Mouse (Mus musculus) retina, postnatal 7 days (tissue): Measurements from ENCODE around the gene Pigo.

Experiments
- DNase-seq: peaks from one replicate; pipeline ENCODE4 v3.0.0-alpha.2; 2012; ENCODE audit warnings: low read depth, low spot score

Gene Pigo

DNA sequence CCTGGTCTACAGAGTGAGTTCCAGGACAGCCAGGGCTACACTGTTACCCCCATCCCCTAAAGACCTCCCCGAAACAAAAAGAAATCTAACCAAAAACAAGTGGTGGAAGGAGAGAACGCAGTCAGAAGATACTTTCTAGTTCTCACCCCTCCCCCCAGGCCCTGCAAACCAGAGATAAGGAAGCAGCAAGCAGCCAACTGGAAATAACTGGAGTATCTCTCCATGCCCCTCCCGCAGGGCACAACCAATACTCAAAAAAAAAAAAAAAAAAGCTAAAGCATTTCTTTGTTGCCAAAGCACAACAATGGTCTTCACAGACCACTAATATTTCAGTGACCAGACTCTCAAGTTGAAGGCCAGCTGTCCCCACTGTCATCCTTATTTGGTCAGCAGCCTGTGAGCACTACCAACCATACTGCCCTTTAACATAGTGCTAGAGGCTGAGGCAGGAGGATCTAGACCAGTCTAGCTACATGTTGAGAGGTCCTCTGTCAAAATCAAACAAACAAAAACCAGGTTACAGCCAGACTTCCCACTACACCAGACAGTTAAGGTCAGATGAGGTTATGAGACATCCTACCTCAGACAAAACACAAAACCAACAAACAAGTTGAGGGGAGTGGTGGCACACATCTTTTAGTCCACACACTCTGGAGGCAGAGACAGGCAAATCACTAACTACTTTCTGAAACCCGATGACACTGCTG is 12.4 kb upstream of the Pigo start:
- DNase-seq = no peak

- no peak for DNase-seq
Measured at GRCm38 (mm10) chr4:43036356-43036755, 10.7 kb upstream of the Pigo start.

GRCm38 (mm10) chr4:43035851-43036250 is 10.2 kb upstream of the Pigo start:
- DNase-seq = no peak

DNA sequence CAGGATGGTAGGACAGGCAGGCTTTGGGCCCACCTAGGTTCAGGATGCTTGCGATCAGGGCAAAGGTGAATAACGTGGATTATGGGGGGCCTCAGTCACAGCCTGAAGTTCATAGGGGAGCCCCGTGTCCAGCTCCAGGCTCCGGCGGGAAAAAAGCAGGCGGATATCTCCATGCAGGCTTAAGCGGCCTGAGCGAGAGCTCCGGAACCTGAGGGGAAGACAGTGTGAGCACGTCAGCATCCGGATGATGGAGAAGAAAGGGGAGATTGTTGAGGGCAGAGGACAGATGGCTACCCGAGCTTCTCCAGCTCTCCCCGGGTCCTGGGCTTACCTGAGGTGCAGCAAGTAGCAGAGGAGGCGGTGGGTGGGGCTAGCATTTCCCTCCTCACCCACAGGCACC is 7.9 kb upstream of the Pigo start:
- no peak for DNase-seq

GRCm38 (mm10) chr4:43032501-43032900 is 6.9 kb upstream of the Pigo start:
- DNase-seq = no peak

DNA sequence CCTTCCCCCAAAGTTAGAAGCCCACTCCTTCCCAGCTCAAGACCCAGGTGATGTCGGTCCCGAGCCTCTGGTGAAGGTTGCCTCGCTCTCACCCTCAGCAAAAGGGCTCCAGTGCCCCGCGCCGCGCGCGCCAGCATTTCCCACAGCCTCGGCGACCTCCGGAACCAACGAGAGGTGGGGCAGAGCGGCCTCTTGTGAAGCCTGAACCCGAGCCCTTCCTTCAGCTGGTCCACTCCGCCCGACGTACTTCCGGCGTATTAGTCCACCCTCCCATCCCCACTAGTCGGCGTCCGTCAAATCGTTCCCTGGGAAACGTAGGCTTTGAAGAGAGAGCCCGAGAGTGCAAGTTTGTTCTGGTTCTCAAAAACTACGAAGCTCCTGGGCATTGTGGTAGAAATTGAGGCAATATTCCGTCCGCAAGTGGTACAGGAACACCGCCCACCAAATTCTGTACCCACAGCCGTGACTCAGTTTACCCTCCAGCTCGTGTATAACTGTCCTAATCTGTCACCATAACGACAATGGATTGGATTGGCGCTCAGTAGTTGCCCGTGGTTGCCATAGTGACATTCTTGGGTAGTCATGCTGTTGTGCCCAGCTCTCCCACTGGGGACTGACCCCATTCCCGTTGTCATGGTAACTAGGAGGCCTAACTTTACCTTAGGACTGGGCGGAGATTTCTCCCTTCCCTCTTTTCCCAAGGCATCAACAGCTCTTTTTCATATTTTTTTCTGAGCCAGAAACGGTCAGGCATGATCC is 5.8 kb upstream of the Pigo start, which contains the start of gene Stoml2:
Stoml2 (minus strand) TSS at position 474 of the 759 bp plus-strand sequence.
- peak; percentile 91 for DNase-seq

DNA sequence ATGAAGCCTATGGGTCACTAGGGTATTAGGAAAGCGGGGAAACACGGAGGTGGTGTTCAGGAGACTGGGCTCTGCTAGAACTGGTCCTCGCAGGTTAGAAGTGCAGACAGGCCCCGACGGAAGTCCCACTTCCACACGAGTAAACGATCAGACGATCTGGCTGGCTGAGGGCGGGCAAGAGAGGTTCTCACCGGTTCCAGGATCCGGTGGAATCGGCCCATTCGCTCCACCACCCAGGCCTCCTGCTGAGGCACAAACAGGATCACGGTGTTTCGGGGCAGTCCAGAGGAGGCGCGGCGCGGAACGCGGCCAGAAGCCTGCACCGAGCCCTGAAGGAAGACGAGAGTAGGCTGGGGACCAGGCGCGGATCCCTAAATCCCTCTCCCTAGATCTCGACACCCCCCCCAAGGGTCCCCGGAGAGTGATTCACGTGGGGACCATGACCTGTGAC is 5.2 kb upstream of the Pigo start:
- DNase-seq = no peak

DNA sequence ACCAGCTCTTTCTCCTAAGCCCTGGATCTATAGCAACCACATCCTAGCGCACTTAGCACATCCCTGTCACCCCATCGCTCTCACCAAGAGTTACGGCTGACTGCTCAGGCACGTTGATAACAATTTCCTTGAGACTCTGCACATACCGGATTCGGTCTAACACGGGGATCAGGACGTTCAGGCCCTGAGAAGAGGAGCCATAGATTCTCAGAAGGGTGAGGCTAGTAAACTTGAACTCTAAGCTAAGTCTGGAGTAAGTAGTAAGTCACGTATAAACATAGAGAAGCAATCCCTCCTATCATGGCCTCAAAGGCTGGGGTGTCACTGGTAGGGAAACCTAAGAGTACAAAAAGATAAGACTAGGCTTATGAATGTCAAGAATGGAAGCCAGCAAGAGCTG is 4.7 kb upstream of the Pigo start:
- DNase-seq = no peak

GRCm38 (mm10) chr4:43029749-43030148 is 4.1 kb upstream of the Pigo start:
- no peak for DNase-seq

DNA sequence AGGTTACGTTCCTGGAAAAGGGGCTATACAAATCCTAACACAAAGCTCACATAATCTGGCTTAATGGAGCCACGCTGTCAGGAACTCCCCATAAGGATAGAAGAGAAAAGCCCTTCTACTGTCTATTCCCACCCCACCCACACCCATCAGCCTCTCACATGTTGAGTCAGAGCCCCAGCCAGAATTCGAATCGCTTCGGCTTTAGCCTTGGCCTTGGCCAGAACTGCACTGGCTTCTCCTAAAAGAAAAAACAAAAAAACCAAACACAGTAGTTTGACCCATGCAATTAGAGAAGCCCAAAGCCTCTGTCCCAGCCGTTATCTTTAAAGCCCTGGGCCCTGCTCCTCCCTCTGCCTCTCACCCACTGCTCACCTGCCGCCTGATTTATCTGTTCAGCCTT is 3.5 kb upstream of the Pigo start:
- DNase-seq = no peak

GRCm38 (mm10) chr4:43024673-43025072 is 946 bp downstream of the Pigo start:
- DNase-seq = no peak

GRCm38 (mm10) chr4:43021341-43021740 is 4.3 kb downstream of the Pigo start:
- no peak for DNase-seq

GRCm38 (mm10) chr4:43020876-43021275 is 4.7 kb downstream of the Pigo start:
- DNase-seq = no peak

DNA sequence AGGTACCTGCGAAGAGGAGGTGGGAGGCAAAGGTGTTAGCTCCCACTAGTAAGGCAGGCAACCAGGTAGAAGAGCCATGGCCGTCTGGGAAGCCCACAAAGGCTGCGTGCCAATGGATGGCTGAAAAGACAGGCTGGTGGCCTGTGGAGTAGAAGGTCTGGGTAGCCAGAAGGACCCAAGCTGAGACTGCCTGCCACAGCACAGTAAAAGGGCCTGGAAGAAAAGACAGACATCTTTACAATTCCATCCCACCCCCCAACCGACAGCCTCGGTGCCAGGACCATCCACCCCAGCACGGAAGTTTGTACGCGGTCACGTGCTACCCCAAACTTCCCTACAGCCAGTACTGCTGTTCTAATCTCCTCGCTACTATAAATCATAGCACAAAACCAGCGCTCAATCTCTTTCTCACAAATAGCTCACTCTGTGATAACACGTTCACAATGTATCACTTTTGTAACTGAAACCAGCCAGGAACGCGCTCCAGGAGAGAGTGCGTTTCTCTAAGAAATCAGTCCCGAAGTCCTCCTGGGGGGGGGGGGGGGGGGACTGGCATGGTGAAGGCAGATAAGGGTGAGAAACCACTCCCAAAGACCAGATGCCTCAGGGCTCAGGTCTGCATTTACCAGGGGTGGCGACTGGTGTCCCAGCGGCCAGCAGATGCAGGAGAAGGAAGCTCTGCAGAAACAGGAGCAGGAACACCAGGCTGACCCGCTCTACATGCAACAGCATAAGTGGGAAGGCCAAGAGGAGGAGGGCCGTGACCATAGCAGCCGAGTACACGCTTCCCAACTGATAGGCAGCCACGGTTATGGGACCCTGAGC is 5.8 kb downstream of the Pigo start:
- DNase-seq = no peak

DNA sequence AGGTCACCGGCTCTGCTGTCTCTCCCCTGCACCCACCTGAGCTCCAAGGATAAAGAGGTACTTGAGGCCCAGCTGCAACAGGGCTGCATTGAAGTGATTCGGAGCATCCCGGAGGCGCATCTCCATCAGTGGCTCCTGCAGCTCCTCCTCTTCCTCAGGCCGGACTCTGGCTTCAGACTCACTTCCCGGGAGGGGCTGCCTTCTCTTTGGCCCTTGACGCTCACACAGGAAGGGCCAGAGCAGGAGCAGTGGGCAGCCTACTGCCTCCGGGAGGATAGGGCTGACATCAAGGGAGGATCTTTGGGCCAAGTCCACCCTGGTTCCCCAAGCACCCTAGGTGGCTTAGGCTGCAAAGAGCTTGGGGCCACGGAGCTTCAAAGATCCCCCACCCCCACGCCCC is 6.4 kb downstream of the Pigo start:
- DNase-seq = no peak

DNA sequence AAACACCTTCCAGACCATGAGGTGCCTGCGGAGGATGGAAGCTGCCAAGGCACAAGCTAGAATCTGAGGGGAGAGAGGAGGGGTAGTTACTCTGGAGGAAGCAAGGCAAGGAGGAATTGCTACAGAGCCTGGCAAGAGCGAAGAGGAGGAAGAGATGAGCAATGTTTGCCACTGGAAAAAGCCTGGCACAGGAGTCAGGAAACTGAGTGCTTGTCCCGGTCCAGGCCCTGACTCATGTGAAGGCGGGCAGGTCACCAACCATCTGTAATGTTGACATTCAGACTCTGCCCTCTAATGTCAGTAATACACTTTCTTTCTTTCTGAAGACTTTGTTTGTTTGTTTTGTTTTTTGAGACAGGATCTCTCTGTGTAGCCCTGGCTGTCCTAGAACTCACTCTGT is 7.5 kb downstream of the Pigo start:
- no peak for DNase-seq

- DNase-seq = no peak
Measured at GRCm38 (mm10) chr4:43012091-43012490, 13.5 kb downstream of the Pigo start.

GRCm38 (mm10) chr4:43010161-43011038 is 15.2 kb downstream of the Pigo start, which contains the start of gene Fancg:
Gene Fancg (minus strand): TSS chr4:43010506.
- DNase-seq = peak; percentile 49

- no peak for DNase-seq
Measured at GRCm38 (mm10) chr4:43005765-43006164, 19.9 kb downstream of the Pigo start.

DNA sequence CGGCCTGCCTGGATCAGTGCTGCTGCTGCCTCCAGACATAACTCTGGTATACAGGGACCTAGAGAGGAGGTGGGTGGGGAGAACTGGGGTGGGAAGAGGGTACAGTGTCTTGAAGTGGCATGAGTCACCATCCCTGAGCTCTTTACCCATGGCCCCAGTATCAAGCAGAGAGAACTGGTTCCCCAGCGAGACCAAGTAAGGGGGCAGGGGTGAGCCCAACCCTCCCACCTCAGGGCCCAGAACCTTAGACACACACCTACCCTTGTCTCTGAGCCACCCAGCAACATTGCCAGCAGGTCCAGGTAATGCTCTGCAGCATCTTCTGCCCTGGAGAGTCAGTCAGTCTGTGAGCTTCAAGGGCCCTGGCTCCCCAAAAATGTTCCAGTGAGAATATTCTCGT is 20.7 kb downstream of the Pigo start:
- DNase-seq = no peak

- no peak for DNase-seq
Measured at GRCm38 (mm10) chr4:43002756-43003439, 22.7 kb downstream of the Pigo start.
